Mouse (Mus musculus): ENCODE results near the gene Btbd16.

Gene Btbd16

GRCm38 (mm10) chr7:130865613-130866591 is 92.0 kb downstream of the Btbd16 start, which contains the start of gene Plekha1:
Gene Plekha1, plus strand, starts transcription at chr7:130865756.
- peak; percentile 99 for DNase-seq

GRCm38 (mm10) chr7:130866640-130867039 is 92.8 kb downstream of the Btbd16 start:
- DNase-seq = no peak

GRCm38 (mm10) chr7:130867256-130867655 is 93.4 kb downstream of the Btbd16 start:
- no peak for DNase-seq

Data from kidney, adult 11 months (tissue).